8 mouse cellular contexts compared by ENCODE assay signal in the genomic region with DNA sequence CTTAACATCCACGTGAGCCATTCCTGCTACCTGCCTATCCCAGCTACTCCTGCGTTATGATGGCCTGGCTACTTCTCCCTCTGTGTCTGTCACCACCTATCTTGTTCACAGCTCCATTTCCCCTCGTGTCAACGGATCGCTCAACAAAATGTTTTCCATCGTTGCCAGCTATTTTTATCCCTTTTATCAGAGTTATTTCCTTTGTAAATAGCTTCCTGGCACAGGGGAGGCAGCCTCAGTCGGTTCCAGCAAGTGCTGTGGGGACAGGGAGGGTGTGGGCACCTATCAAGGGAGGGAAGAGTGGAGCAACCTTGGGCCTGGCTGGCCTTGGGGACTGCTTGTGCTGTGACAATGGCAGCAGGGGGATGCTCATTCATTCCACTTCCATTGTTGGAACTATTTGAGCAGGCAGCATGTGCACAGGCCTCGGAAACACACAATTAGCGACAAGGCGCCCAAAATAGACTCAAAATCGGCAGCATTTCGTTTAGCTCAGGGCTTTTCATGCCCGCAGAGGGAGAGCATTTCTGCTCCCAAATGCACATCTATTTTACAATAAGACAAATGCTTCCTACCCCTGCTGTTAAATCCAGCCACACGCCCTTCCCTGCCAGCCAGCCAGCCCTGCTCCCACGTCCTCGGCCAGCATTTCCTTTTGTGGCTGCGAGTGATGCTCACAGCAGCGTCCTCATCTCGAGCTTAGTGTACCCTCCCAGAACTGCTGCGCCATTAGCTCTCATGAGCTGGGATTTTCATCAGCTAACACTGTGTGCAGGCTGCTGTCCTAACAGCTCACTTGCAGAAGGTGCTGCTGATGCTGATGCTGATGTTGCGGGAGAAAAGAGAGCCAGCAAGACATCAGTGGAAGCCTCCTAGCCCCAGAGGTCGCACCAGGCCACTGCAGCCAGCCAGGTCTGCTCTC.
DNase-seq lines count a peak whose midpoint lies in the region; ATAC-seq lines count a peak whose summit lies in the region.

No protein-coding gene starts in this region.

- H3K9me3 ChIP-seq in forebrain, embryonic 10.5 days: no peaks in the 10 kb centered on the region; the same call in 1 of the 2 replicates
- no peaks in the 10 kb centered on the region; the same call in 1 of the 2 replicates for H3K9me3 ChIP-seq in forebrain, embryonic 11.5 days (ENCODE audit: control insufficient read depth, low read length)
- H3K9me3 ChIP-seq in forebrain, embryonic 15.5 days: no peaks in the 10 kb centered on the region
- H3K9me3 ChIP-seq in hindbrain, embryonic 11.5 days (ENCODE audit: control insufficient read depth, low read length): no peaks in the 10 kb centered on the region
- H3K9me3 ChIP-seq in midbrain, embryonic 16.5 days (replicated peaks; ENCODE audit: control insufficient read depth, low read length, poor library complexity, severe bottlenecking): no peaks in the 10 kb centered on the region

- DNase-seq in forebrain, embryonic 10.5 days (ENCODE audit: extremely low spot score, low spot score): peak; percentile 26
- DNase-seq in forebrain, embryonic 11.5 days (ENCODE audit: low spot score): no peak
- peak; percentile 21 for DNase-seq in hindbrain, embryonic 11.5 days (ENCODE audit: low spot score)
- DNase-seq in left cerebral cortex, adult 18-20 months (ENCODE audit: low spot score in 2 of 2): peak; percentile 58 to 80
- DNase-seq in gastrocnemius, postnatal 10 days: no peak

- peaks cover 15% of the 10 kb centered on the region for H3K4me1 ChIP-seq in forebrain, embryonic 10.5 days
- H3K4me1 ChIP-seq in forebrain, embryonic 11.5 days (replicated peaks; ENCODE audit: control insufficient read depth, insufficient read depth, low read length): peaks cover 2% of the 10 kb centered on the region; the same call in 1 of the 2 replicates
- peaks cover 22% of the 10 kb centered on the region for H3K4me1 ChIP-seq in forebrain, embryonic 15.5 days
- no peaks in the 10 kb centered on the region; the same call in 1 of the 2 replicates for H3K4me1 ChIP-seq in hindbrain, embryonic 11.5 days (replicated peaks; ENCODE audit: control insufficient read depth, insufficient read depth, low read length)
- H3K4me1 ChIP-seq in midbrain, embryonic 16.5 days (ENCODE audit: control insufficient read depth, insufficient read depth, low read length): peaks cover 18% of the 10 kb centered on the region

- H3K36me3 ChIP-seq in forebrain, embryonic 10.5 days (replicated peaks): no peaks in the 10 kb centered on the region
- H3K36me3 ChIP-seq in forebrain, embryonic 11.5 days (ENCODE audit: control insufficient read depth, insufficient read depth, low read length): no peaks in the 10 kb centered on the region
- H3K36me3 ChIP-seq in forebrain, embryonic 15.5 days: no peaks in the 10 kb centered on the region
- no peaks in the 10 kb centered on the region for H3K36me3 ChIP-seq in hindbrain, embryonic 11.5 days (ENCODE audit: control insufficient read depth, insufficient read depth, low read length)
- no peaks in the 10 kb centered on the region for H3K36me3 ChIP-seq in midbrain, embryonic 16.5 days (ENCODE audit: control insufficient read depth, insufficient read depth, low read length)

- peak overlapping the region; percentile 11; the same call in 1 of the 2 replicates for H3K27ac ChIP-seq in forebrain, embryonic 10.5 days
- no peak overlapping the region for H3K27ac ChIP-seq in forebrain, embryonic 11.5 days (ENCODE audit: low read depth, low read length)
- H3K27ac ChIP-seq in forebrain, embryonic 15.5 days (replicated peaks): peak overlapping the region; percentile 84
- H3K27ac ChIP-seq in hindbrain, embryonic 11.5 days (ENCODE audit: low read depth, low read length): no peak overlapping the region
- H3K27ac ChIP-seq in midbrain, embryonic 16.5 days (ENCODE audit: low read length): peak overlapping the region; percentile 76

- H3K4me3 ChIP-seq in forebrain, embryonic 10.5 days: no peak overlapping the region
- no peak overlapping the region for H3K4me3 ChIP-seq in forebrain, embryonic 11.5 days (ENCODE audit: low read depth, low read length)
- no peak overlapping the region for H3K4me3 ChIP-seq in forebrain, embryonic 15.5 days
- H3K4me3 ChIP-seq in hindbrain, embryonic 11.5 days (ENCODE audit: low read depth, low read length): no peak overlapping the region
- H3K4me3 ChIP-seq in midbrain, embryonic 16.5 days (ENCODE audit: low read depth, low read length): no peak overlapping the region

- ATAC-seq in forebrain, embryonic 11.5 days (replicated peaks; ENCODE audit: low FRiP score): no peak; the same call in 1 of the 2 replicates
- peak; percentile 77 for ATAC-seq in forebrain, embryonic 15.5 days (replicated peaks)
- ATAC-seq in hindbrain, embryonic 11.5 days (ENCODE audit: low FRiP score): peak; percentile 43; the same call in 1 of the 2 replicates
- ATAC-seq in midbrain, embryonic 16.5 days: peak; percentile 79
- ATAC-seq in CD4-positive, CD25-positive, alpha-beta regulatory T cell, adult 4 months: no peak

- H3K9ac ChIP-seq in forebrain, embryonic 11.5 days (ENCODE audit: low read length): no peak overlapping the region
- peak overlapping the region; percentile 39 for H3K9ac ChIP-seq in forebrain, embryonic 15.5 days (replicated peaks)
- H3K9ac ChIP-seq in hindbrain, embryonic 11.5 days (ENCODE audit: low read depth, low read length): no peak overlapping the region
- H3K9ac ChIP-seq in midbrain, embryonic 16.5 days (ENCODE audit: low read depth, low read length): peak overlapping the region; percentile 49

- H3K27me3 ChIP-seq in forebrain, embryonic 10.5 days (ENCODE audit: poor library complexity, severe bottlenecking): peaks cover 22% of the 10 kb centered on the region
- H3K27me3 ChIP-seq in forebrain, embryonic 11.5 days (ENCODE audit: control insufficient read depth, insufficient read depth, low read length): no peaks in the 10 kb centered on the region
- no peaks in the 10 kb centered on the region for H3K27me3 ChIP-seq in forebrain, embryonic 15.5 days
- H3K27me3 ChIP-seq in hindbrain, embryonic 11.5 days (ENCODE audit: control insufficient read depth, insufficient read depth, low read length): no peaks in the 10 kb centered on the region
- no peaks in the 10 kb centered on the region for H3K27me3 ChIP-seq in midbrain, embryonic 16.5 days (ENCODE audit: control insufficient read depth, insufficient read depth, low read depth, low read length)

- 50% methylated on average over 22 of the region's 22 CpGs for WGBS in forebrain, embryonic 10.5 days
- WGBS in forebrain, embryonic 11.5 days: 42% methylated on average over 22 of the region's 22 CpGs
- WGBS in forebrain, embryonic 15.5 days: 18% methylated on average over 22 of the region's 22 CpGs
- WGBS in hindbrain, embryonic 11.5 days: 60% methylated on average over 22 of the region's 22 CpGs
- 19% methylated on average over 22 of the region's 22 CpGs for WGBS in midbrain, embryonic 16.5 days

- no peak overlapping the region for H3K4me2 ChIP-seq in forebrain, embryonic 11.5 days (ENCODE audit: low read depth, low read length, severe bottlenecking)
- 0 out of 2 replicates have a peak overlapping the region, but pooled peaks have one; percentile 5 for H3K4me2 ChIP-seq in forebrain, embryonic 15.5 days (replicated peaks)
- H3K4me2 ChIP-seq in hindbrain, embryonic 11.5 days (replicated peaks; ENCODE audit: low read depth, low read length): no peak overlapping the region
- H3K4me2 ChIP-seq in midbrain, embryonic 16.5 days (ENCODE audit: low read length): peak overlapping the region; percentile 27

Comparison
In these comparisons a context has a peak if more than half of its experiments do, and no peak if none do; other contexts are left out.
1. DNase-seq: peak in forebrain, embryonic 10.5 days (single experiment), hindbrain, embryonic 11.5 days (single experiment) and left cerebral cortex, adult 18-20 months (2 of 2); none in forebrain, embryonic 11.5 days (single experiment) and gastrocnemius, postnatal 10 days (single experiment).
2. H3K27ac ChIP-seq: peak in forebrain, embryonic 10.5 days (single experiment), forebrain, embryonic 15.5 days (single experiment) and midbrain, embryonic 16.5 days (single experiment); none in forebrain, embryonic 11.5 days (single experiment) and hindbrain, embryonic 11.5 days (single experiment).
3. ATAC-seq: peak in forebrain, embryonic 15.5 days (single experiment), hindbrain, embryonic 11.5 days (single experiment) and midbrain, embryonic 16.5 days (single experiment); none in forebrain, embryonic 11.5 days (single experiment) and CD4-positive, CD25-positive, alpha-beta regulatory T cell, adult 4 months (single experiment).
4. H3K4me2 ChIP-seq: peak in forebrain, embryonic 15.5 days (single experiment) and midbrain, embryonic 16.5 days (single experiment); none in forebrain, embryonic 11.5 days (single experiment) and hindbrain, embryonic 11.5 days (single experiment).
5. H3K9ac ChIP-seq: peak in forebrain, embryonic 15.5 days (single experiment) and midbrain, embryonic 16.5 days (single experiment); none in forebrain, embryonic 11.5 days (single experiment) and hindbrain, embryonic 11.5 days (single experiment).